Mouse (Mus musculus) cerebellum, postnatal 25 days (tissue): ENCODE measurements around the gene Sorbs1.

Experiments
- DNase-seq, 2 experiments: peaks; one replicate each; pipeline ENCODE4 v3.0.0; 2021; ENCODE audit warnings: mixed read lengths in 2 of 2

Gene Sorbs1

DNA sequence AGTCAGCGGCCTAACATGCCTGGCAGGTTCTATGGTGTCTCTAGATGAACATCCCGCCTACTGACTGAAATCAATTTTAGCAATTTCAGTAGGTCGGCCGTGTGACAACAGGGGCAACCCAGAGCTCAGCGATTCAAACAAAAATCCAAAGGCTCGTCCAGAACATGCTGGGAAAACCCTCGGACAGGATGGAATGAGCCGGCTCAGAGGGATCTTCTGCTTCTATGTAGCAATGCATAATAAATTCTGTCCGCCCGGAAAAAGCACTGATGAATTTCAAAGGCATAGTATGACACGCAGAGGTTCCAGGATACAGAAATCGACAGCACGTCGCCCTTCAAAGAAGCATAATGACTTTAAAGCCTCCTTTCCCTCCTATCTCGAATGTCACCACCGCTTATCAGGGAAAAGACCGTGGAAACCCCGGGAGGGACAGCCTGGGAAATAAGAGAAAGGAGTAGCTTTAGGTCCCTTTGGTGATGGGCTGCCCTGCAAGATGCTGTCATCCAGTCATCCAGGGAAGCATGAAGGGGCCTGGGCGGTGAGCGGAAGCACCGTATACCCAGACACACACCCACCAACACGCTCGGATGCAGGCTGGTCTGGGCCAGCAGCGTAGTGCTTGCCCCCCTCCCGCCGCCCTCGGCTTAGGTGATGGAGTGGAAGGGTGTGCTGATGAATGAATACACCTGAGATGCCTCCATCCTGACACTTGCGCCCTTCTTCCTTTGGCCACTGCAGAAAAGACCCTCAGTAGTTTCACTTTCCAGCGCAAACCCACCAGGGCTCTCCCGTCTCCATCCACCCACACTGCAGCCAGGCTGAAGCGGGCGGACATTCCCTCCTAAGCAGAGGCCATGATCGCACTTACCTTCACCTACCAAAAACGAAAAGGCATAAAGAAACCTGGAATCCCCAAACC is 818 bp downstream of the Sorbs1 start:
- DNase-seq = peak; percentile 74

GRCm38 (mm10) chr19:40511679-40512309 is 1.8 kb downstream of the Sorbs1 start:
- peak; percentile 46 to 62 for DNase-seq

GRCm38 (mm10) chr19:40511100-40511439 is 2.5 kb downstream of the Sorbs1 start:
- DNase-seq = no peak

GRCm38 (mm10) chr19:40510387-40511099 is 3.0 kb downstream of the Sorbs1 start:
- peak in 1 of 2 experiments; percentile 41 for DNase-seq

GRCm38 (mm10) chr19:40509274-40509673 is 4.3 kb downstream of the Sorbs1 start:
- no peak for DNase-seq

GRCm38 (mm10) chr19:40508851-40509250 is 4.7 kb downstream of the Sorbs1 start:
- no peak for DNase-seq

DNA sequence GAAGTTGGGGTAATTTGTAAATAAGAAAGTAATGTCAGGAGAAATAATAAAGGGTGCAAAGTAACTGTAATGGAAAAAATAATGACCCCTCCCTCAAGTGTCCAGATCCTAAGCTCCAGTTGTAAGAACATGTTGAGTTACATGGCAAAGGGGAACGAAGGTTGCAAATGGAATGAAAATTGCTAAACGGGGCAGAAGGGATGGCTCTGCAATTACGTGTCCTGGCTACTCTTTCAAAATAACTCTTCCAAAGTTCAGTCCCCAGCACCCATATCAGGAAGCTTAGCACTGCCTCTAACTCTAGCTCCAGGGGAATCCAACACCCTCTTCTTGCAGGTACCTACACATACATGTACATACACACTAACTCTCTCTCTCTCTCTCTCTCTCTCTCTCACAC is 6.6 kb downstream of the Sorbs1 start:
- DNase-seq = no peak

DNA sequence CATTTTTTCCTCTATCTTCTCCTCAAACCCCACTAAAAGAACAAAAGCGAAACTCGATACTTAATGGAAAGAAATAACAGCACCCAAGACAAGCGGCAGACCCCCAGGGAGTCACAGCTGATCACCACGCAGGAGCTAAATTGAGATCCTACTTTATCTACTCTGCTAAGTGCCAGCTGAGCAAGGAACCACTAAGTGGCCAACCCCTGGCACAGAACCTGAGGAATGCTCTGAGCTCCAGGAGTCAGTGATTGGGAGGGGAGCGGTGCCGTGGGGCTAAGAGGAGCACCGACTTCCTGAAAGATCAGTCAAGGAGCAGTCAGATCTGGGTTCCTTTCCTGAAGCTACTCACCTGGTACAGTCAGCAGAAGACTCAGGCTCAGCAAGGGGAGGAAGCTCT is 9.2 kb downstream of the Sorbs1 start:
- no peak for DNase-seq

GRCm38 (mm10) chr19:40499940-40500737 is 13.4 kb downstream of the Sorbs1 start:
- no peak for DNase-seq

DNA sequence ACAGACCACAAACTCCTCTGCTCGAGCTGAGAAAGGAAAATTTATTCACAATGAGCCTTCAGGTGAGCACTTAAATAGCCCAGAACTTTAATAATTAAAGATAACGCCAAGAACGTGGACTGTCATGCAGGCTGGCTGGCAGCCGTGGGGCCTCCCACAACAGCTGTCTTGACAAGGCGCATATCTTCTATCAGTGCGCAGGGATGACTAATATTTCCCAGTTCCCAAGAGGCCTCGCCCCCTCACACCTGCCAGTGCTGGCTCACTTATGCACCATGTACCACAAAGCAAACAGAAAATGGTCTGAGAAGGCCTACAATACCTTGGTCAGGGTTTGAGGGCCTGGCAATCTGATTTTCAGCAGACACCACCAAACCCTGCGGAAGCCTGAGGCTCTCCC is 14.4 kb downstream of the Sorbs1 start:
- DNase-seq = peak in 1 of 2 experiments; percentile 11

DNA sequence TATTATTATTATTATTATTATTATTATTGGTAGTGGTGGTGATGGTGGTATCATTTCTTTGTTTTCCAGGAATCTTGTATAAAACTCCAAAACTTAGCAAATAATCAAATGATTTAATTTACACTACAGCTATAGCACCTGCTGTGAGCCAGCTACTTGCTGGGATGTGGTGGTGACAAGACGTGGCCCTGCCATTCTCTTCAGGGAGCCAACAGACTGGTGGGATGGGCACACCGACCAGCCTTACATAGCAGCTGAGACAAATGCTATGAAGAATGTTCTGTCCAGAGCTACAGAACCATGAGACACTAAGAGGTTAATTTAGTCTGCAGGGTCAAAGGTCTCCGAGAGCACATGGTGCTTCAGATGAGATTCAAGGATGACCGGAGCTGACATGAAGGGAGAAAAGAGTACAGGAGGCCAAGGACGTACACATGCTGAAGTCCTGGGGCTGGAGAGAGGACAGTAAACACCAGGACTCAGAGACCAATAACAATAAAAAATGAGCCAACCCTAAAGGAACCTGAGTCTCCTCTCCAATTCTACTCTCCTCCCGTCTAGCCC is 15.3 kb downstream of the Sorbs1 start:
- no peak for DNase-seq

DNA sequence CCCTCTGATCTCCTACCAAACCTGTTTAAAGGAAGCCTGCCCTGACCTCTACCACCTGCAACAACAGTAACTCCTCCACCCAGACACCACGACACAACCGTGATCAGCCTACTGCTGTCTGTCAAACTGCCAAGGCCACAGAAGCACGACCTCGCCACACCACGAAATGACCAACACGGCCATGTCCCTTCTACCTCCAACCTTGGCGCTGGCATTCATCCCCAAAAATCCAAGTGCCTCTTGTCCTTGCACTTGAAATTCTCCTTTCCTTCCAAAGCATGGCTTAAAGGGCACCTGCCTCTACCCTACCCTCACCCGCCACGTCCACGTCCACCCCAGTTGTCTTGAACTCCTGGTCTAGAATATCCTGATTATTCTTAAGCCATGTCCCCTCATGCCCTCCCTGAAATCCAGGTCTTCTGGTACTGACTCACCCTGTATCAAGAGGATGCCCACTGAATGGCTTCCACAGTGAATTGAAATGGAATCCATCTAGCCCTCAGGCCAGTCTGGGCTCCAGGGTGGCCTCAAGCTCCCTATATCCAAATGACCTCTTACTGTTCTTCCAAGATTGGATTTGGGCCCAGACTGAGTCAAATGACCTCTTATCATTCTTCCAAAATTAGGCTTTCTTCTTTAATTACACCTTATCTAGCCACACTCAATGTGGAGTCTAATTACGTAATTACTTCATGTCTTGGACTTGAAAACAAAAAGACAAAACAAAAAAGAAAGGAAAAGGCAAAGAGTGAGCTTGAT is 16.9 kb downstream of the Sorbs1 start:
- DNase-seq = no peak

DNA sequence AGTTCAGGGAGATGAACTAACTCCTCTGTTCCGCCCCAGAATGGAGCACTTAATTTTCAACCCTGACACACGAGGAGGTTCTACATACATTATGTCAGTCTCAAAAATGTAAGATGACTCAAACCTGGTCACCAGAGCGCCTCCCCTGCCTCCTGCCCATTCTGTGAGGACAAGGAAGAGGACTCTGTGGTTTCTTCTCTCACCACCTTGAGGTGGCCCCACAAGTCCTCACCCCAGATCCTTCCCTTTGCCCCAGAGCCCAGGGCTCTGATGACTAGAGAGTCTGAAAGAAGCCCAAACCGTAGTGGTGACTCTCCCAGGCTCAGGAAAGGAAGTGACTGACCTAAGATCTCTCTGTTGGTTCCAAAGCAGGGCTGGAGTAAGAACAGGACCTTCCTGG is 17.5 kb downstream of the Sorbs1 start:
- no peak for DNase-seq

GRCm38 (mm10) chr19:40492902-40493301 is 20.7 kb downstream of the Sorbs1 start:
- DNase-seq = no peak

DNA sequence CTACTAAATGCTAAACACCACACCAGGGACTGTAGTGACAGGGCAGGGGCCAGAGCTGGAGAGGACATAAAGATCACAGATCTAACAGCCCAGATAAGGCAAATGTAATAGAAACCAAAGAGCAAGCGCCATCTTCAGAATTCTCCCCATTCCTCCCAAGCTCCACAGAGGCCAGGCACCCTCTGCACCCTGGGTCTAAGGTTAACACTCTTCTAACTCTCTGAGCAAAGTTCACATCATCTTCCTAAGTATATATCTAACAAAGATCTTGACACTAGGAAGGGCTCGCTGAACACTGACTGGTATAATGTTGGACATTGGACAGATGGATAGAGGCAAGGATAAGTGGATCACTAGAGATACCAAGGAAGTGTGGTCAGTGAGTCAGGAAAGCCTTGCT is 22.1 kb downstream of the Sorbs1 start:
- DNase-seq = no peak

- DNase-seq = no peak
Observed at GRCm38 (mm10) chr19:40490765-40491164, 22.8 kb downstream of the Sorbs1 start.

- no peak for DNase-seq
Observed at GRCm38 (mm10) chr19:40489633-40490032, 23.9 kb downstream of the Sorbs1 start.

- no peak for DNase-seq
Observed at GRCm38 (mm10) chr19:40488853-40489454, 24.6 kb downstream of the Sorbs1 start.

GRCm38 (mm10) chr19:40487561-40487960 is 26.0 kb downstream of the Sorbs1 start:
- peak; percentile 60 to 73 for DNase-seq

DNA sequence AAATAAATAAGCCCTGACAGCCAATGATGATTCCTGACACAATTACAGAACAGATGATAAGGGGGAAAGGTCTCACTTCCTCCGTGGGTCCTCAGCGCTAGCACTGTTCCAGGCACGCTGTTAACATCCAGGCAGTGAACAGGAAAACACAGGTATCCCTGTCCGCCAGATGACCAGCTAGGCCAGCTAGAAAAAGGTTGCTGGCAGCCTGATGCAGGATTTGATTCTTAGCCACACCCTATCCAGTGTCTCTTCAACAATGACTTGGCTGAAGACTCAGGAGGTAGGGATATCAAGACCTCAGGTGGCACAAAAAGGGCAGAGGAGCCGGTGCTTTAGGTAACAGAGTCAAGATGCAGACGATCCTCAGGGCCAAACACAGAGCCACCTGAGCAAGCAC is 32.5 kb downstream of the Sorbs1 start:
- no peak for DNase-seq

DNA sequence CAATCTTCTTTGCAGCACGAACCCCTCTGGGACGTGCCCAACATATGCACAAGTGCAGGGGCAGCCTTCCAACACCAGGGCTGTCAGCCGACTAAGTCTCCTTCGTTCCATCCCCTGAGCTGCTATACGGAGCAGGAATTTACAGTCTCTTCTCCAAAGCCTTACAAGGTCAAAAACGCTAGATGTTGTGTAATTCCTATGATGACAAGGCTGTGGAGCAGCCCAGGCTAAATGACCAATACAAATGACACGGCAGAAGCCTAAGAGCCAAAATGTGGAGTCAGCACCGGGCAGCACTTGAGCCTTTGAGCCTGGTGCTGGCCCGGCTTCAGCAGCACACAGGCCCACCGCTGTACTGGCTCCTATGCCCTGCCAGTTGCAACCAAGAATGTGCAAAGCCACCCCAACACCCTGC is 35.4 kb downstream of the Sorbs1 start:
- peak; percentile 47 to 59 for DNase-seq
